Mouse (Mus musculus) brain, embryonic 14.5 days (tissue): ENCODE measurements around the gene Spata45.

Experiments
- CTCF ChIP-seq: fragments of 200-500 bp; IDR thresholded peaks from 2 replicates; pipeline ENCODE4 v1.5.1; 2012; ENCODE audit warnings: inconsistent platforms, mild to moderate bottlenecking, moderate library complexity, borderline replicate concordance; ENCODE audit not compliant: insufficient read depth, insufficient read length; ENCODE audit errors: extremely low read depth
- POLR2A ChIP-seq: fragments of 200-500 bp; IDR thresholded peaks from 2 replicates; pipeline ENCODE4 v1.6.1; 2012; ENCODE audit warnings: mild to moderate bottlenecking, inconsistent platforms, borderline replicate concordance; ENCODE audit not compliant: poor library complexity, insufficient read depth, insufficient read length, severe bottlenecking; ENCODE audit errors: extremely low read depth

- TF ChIP-seq CTCF (no peak), POLR2A (no peak)
Observed at GRCm38 (mm10) chr1:191065188-191065587, 28.7 kb downstream of the Spata45 start.
